Mouse (Mus musculus): ENCODE data around the gene Myo1b. TPM values are rescaled to one million over a fixed set of nuclear protein-coding genes. Genes with fewer than 3 reads are reported as not detected.

Myo1b gene
- polyA plus RNA-seq, 1 experiment from 2014 or later, result 92.2 TPM

GRCm38 (mm10) chr1:51804296-51805039 is 111.4 kb downstream of the Myo1b start:
- Histone ChIP-seq H3K4me2 (replicated peaks) (no peak overlapping the region), H3K27me3 (no peaks in the 10 kb centered on the region), H3K9me3 (no peaks in the 10 kb centered on the region), H3K4me3 (replicated peaks) (no peak overlapping the region), H3K27ac (no peak overlapping the region), H3K36me3 (peaks cover 13% of the 10 kb centered on the region), H3K4me1 (replicated peaks) (peaks cover 14% of the 10 kb centered on the region), H3K9ac (replicated peaks) (no peak overlapping the region)
- 28% methylated on average over 12 of the region's 12 CpGs for WGBS
- no peak for ATAC-seq

DNA sequence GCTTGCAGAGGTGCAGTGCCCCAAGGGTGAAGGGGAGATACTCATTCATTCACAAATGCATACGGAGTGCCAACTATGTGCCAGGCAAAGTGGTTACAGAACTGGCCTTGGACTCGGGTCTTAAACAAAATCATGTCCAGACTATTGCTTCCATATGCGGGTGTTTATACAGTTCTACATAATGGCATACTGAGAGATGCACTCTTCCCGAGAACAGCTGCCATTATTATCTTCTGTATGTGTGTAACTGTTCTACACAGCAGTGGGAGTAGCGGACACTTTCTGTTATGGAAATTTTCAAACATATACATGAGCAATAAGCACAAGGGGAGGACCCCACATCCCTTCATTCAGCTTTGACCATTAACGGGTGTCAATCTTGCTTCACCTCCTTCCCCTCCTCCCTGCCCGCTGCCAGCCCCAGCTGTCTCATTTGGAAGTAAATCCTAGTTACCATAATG is 117.8 kb downstream of the Myo1b start:
- Histone ChIP-seq H3K4me3 (replicated peaks) (no peak overlapping the region), H3K4me2 (replicated peaks) (no peak overlapping the region), H3K36me3 (peaks cover 30% of the 10 kb centered on the region), H3K27me3 (no peaks in the 10 kb centered on the region), H3K27ac (peak overlapping the region; percentile 31; the same call in 1 of the 2 replicates), H3K4me1 (replicated peaks) (peaks cover 29% of the 10 kb centered on the region), H3K9me3 (no peaks in the 10 kb centered on the region), H3K9ac (replicated peaks) (no peak overlapping the region)
- 47% methylated on average over 7 of the region's 7 CpGs for WGBS
- peak; percentile 37; the same call in 1 of the 2 replicates for ATAC-seq

DNA sequence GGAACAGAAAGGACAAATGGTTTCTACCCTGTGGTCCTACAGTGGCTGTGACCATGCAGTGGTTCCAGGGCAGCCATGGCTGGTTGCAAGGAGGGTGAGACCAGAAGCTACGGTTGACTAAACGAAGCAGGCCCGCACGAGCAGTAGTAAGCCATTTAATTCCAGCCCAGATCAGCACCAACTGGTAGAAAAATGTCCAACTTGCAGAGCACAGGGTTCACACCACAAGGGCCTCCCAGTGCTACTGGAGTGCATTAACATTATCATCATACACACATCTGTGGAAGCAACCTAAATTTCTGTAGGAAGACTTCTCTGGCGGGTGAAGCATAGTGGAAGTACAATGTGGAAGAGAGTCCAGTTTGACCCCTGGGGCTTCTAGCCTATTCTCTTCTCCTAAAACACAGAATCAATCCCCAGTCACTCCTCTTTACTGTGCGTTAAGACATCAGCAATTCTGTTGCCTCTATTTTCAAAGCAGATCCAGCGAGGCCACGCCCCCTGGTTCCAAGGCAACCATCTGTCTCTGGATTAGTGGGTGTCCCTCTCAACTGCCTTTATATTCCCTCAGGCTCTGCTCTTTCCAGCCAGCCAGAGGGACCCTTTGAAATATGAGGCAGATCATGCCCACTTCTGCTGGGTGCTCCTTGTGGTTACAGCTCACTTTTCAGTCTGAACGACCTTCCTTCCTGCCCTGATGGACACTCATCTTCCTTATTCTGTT is 120.1 kb downstream of the Myo1b start:
- H3K27ac ChIP-seq, result peak overlapping the region; percentile 51
- no peak overlapping the region for H3K4me3 ChIP-seq (replicated peaks)
- 51% methylated on average over 9 of the region's 9 CpGs for WGBS
- H3K9ac ChIP-seq (replicated peaks), result no peak overlapping the region
- no peak overlapping the region for H3K4me2 ChIP-seq (replicated peaks)
- no peaks in the 10 kb centered on the region for H3K9me3 ChIP-seq
- H3K27me3 ChIP-seq, result no peaks in the 10 kb centered on the region
- peaks cover 26% of the 10 kb centered on the region for H3K4me1 ChIP-seq (replicated peaks)
- peaks cover 48% of the 10 kb centered on the region for H3K36me3 ChIP-seq
- peak; percentile 65 for ATAC-seq

GRCm38 (mm10) chr1:51789269-51789668 is 126.6 kb downstream of the Myo1b start:
- Histone ChIP-seq H3K4me1 (replicated peaks) (peaks cover 5% of the 10 kb centered on the region; the same call in 1 of the 2 replicates), H3K4me3 (replicated peaks) (no peak overlapping the region), H3K27me3 (no peaks in the 10 kb centered on the region), H3K9me3 (no peaks in the 10 kb centered on the region), H3K27ac (no peak overlapping the region; the same call in 1 of the 2 replicates), H3K9ac (replicated peaks) (no peak overlapping the region), H3K4me2 (replicated peaks) (no peak overlapping the region), H3K36me3 (peaks cover 40% of the 10 kb centered on the region)
- 55% methylated on average over 6 of the region's 6 CpGs for WGBS
- no peak for ATAC-seq

DNA sequence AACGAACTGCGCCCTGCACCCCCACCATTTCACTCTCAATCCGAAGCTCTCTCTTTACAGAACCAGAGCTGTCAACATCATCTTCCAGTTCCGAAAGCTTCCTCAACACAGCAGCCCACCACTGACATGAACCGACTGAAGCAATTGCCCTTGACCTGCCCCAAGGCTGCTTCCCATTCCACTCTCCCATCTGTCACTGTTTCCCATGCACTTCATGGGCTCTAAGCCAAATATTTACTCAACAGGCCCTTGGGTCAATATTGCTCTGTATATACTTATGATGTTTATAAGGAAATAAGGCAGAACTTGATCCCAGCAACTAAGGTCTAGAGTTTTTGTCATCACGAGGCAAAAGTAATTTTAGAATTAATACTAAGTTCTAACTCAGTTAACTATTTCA is 133.8 kb downstream of the Myo1b start:
- no peak overlapping the region for H3K4me2 ChIP-seq (replicated peaks)
- no peaks in the 10 kb centered on the region; the same call in 1 of the 2 replicates for H3K4me1 ChIP-seq (replicated peaks)
- 81% methylated on average over 6 of the region's 6 CpGs for WGBS
- peaks cover 41% of the 10 kb centered on the region for H3K36me3 ChIP-seq
- no peak overlapping the region for H3K4me3 ChIP-seq (replicated peaks)
- H3K27me3 ChIP-seq, result no peaks in the 10 kb centered on the region
- H3K27ac ChIP-seq, result no peak overlapping the region
- no peak for ATAC-seq
- no peaks in the 10 kb centered on the region for H3K9me3 ChIP-seq
- H3K9ac ChIP-seq (replicated peaks), result no peak overlapping the region

GRCm38 (mm10) chr1:51780357-51780756 is 135.5 kb downstream of the Myo1b start:
- Histone ChIP-seq H3K27ac (no peak overlapping the region), H3K9me3 (no peaks in the 10 kb centered on the region), H3K4me2 (replicated peaks) (no peak overlapping the region), H3K9ac (replicated peaks) (no peak overlapping the region), H3K4me1 (replicated peaks) (no peaks in the 10 kb centered on the region; the same call in 1 of the 2 replicates), H3K27me3 (no peaks in the 10 kb centered on the region), H3K4me3 (replicated peaks) (no peak overlapping the region), H3K36me3 (peaks cover 49% of the 10 kb centered on the region)
- ATAC-seq, result no peak

GRCm38 (mm10) chr1:51778241-51778640 is 137.6 kb downstream of the Myo1b start:
- Histone ChIP-seq H3K27ac (no peak overlapping the region), H3K4me1 (replicated peaks) (no peaks in the 10 kb centered on the region; the same call in 1 of the 2 replicates), H3K4me2 (replicated peaks) (no peak overlapping the region), H3K9ac (replicated peaks) (no peak overlapping the region), H3K36me3 (peaks cover 62% of the 10 kb centered on the region), H3K9me3 (no peaks in the 10 kb centered on the region), H3K4me3 (replicated peaks) (no peak overlapping the region), H3K27me3 (no peaks in the 10 kb centered on the region)
- WGBS, result 97% methylated on average over 7 of the region's 7 CpGs
- no peak for ATAC-seq

GRCm38 (mm10) chr1:51770504-51770871 is 145.4 kb downstream of the Myo1b start:
- Histone ChIP-seq H3K27me3 (no peaks in the 10 kb centered on the region), H3K27ac (no peak overlapping the region), H3K4me2 (replicated peaks) (no peak overlapping the region), H3K4me3 (replicated peaks) (no peak overlapping the region), H3K36me3 (peaks cover 72% of the 10 kb centered on the region), H3K9me3 (no peaks in the 10 kb centered on the region), H3K9ac (replicated peaks) (no peak overlapping the region), H3K4me1 (replicated peaks) (no peaks in the 10 kb centered on the region)
- WGBS, result 90% methylated on average over 5 of the region's 5 CpGs
- ATAC-seq, result no peak

DNA sequence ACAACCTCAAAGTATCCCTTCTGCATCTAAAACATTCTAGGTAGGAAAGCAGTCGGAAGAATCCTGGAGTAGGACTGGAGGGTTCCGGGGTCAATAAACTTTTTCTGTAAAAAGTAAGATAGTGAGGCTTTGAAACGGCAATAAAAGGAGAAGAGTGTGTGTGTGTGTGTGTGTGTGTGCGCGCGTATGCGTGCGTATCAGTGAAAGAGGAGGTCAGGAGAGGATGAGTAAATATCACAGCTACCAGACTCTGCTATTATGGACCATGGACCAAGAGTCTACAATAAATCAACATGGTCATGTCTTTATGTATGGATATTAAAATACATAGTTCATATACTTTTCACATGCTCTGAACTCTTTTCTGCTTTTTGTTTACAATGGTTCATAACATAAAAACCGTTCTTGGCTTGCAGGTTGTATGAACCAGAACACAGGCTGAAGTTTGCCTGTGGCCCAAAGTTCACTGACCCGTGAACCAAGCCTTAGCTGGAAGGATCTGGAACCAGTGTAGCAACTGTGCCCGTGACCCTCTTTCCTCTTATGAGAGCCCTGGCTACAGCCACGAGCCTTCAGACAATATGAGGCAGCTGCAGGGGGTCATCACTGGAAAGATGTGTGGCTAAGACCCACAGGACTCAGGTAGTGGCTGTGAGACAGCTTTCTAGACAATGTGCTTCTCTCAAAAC is 145.9 kb downstream of the Myo1b start:
- H3K4me2 ChIP-seq (replicated peaks), result no peak overlapping the region
- H3K9ac ChIP-seq (replicated peaks), result no peak overlapping the region
- H3K9me3 ChIP-seq, result no peaks in the 10 kb centered on the region
- H3K27me3 ChIP-seq, result no peaks in the 10 kb centered on the region
- no peak overlapping the region for H3K27ac ChIP-seq
- H3K36me3 ChIP-seq, result peaks cover 67% of the 10 kb centered on the region
- no peaks in the 10 kb centered on the region for H3K4me1 ChIP-seq (replicated peaks)
- no peak for ATAC-seq
- H3K4me3 ChIP-seq (replicated peaks), result no peak overlapping the region
- 89% methylated on average over 12 of the region's 12 CpGs for WGBS

GRCm38 (mm10) chr1:51766271-51766670 is 149.6 kb downstream of the Myo1b start:
- peaks cover 54% of the 10 kb centered on the region for H3K36me3 ChIP-seq
- 94% methylated on average over 4 of the region's 4 CpGs for WGBS

DNA sequence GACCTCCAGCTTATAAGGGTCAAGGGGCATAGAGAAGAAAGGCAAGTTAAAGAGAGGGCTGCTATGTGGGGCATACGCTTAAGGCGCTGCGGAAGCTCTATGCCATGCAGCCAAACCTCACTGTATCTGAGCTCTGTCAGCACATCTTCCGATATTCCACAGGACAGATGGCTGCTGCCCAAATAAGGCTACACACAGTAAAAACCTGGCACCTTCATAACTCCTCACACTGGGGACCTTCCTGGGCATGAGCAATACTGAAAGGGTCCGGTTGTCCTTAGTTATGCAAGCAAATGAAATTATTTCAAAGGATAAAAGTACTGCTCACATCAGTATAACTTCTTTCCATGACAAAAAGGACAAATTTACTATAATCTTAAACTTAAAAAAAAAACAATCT is 150.7 kb downstream of the Myo1b start:
- Histone ChIP-seq H3K27me3 (no peaks in the 10 kb centered on the region), H3K4me1 (replicated peaks) (no peaks in the 10 kb centered on the region), H3K27ac (no peak overlapping the region), H3K36me3 (peaks cover 54% of the 10 kb centered on the region), H3K4me2 (replicated peaks) (no peak overlapping the region), H3K9me3 (no peaks in the 10 kb centered on the region), H3K4me3 (replicated peaks) (no peak overlapping the region), H3K9ac (replicated peaks) (no peak overlapping the region)
- ATAC-seq, result no peak
- WGBS, result 90% methylated on average over 5 of the region's 5 CpGs

More at GRCm38 (mm10) chr1:51766271-51766670, 149.6 kb downstream of the Myo1b start:
- ATAC-seq, result no peak
- Histone ChIP-seq H3K4me2 (replicated peaks) (no peak overlapping the region), H3K4me1 (replicated peaks) (no peaks in the 10 kb centered on the region), H3K27me3 (no peaks in the 10 kb centered on the region), H3K27ac (no peak overlapping the region), H3K4me3 (replicated peaks) (no peak overlapping the region), H3K9me3 (no peaks in the 10 kb centered on the region), H3K9ac (replicated peaks) (no peak overlapping the region)

- H3K9me3 ChIP-seq, result no peaks in the 10 kb centered on the region
- H3K4me1 ChIP-seq (replicated peaks), result no peaks in the 10 kb centered on the region
- H3K4me2 ChIP-seq (replicated peaks), result no peak overlapping the region
- no peaks in the 10 kb centered on the region for H3K27me3 ChIP-seq
- no peak overlapping the region for H3K27ac ChIP-seq
- no peak overlapping the region for H3K4me3 ChIP-seq (replicated peaks)
- H3K36me3 ChIP-seq, result peaks cover 80% of the 10 kb centered on the region
- no peak for ATAC-seq
- 80% methylated on average over 6 of the region's 6 CpGs for WGBS
- H3K9ac ChIP-seq (replicated peaks), result no peak overlapping the region
Measured at GRCm38 (mm10) chr1:51759657-51760056, 156.2 kb downstream of the Myo1b start.
